Mouse (Mus musculus): ENCODE data around the gene Elob. TPM values are rescaled to one million over a fixed set of nuclear protein-coding genes. Genes with fewer than 3 reads are reported as not detected.
A peak's percentile ranks its signal among the peaks of the same experiment; 100 is the strongest.

Gene Elob
- polyA plus RNA-seq, 1 experiment from 2014 or later: 1,057 TPM

DNA sequence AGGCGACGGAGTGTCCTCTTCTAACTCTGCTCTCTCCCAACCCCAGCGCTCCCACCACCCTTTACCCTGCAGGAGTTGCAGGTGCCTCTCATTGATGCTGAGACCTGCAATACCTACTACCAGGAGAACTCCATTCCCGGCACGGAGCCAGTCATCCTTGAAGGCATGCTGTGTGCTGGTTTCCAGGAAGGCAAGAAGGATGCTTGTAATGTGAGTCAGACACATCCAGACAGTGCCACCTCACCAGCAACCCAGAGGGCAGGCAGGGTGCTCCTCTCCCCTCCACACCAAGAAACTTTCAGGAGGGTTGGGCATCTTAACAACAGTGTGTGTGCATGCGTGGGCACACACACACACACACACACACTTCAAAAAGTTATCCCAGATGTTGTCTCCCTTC lies 28.3 kb upstream of the Elob start:
- Histone ChIP-seq H3K4me3 (ENCODE audit: low read depth, low read length) (no peak overlapping the region), H3K9me3 (replicated peaks; ENCODE audit: control insufficient read depth, low read length) (no peaks in the 10 kb centered on the region), H3K36me3 (replicated peaks; ENCODE audit: control insufficient read depth, insufficient read depth, low read depth, low read length) (no peaks in the 10 kb centered on the region), H3K27ac (replicated peaks; ENCODE audit: low read depth, low read length) (no peak overlapping the region), H3K27me3 (ENCODE audit: control insufficient read depth, insufficient read depth, low read length) (no peaks in the 10 kb centered on the region), H3K4me1 (ENCODE audit: control insufficient read depth, insufficient read depth, low read length) (no peaks in the 10 kb centered on the region; the same call in 1 of the 2 replicates), H3K9ac (replicated peaks; ENCODE audit: low read length) (no peak overlapping the region), H3K4me2 (ENCODE audit: low read depth, low read length) (no peak overlapping the region)
- ATAC-seq (replicated peaks; ENCODE audit: insufficient number of reproducible peaks, low FRiP score, low TSS enrichment, low read depth) (no peak), DNase-seq (ENCODE audit: low spot score) (no peak)
- 80% methylated on average over 6 of the region's 6 CpGs for WGBS

DNA sequence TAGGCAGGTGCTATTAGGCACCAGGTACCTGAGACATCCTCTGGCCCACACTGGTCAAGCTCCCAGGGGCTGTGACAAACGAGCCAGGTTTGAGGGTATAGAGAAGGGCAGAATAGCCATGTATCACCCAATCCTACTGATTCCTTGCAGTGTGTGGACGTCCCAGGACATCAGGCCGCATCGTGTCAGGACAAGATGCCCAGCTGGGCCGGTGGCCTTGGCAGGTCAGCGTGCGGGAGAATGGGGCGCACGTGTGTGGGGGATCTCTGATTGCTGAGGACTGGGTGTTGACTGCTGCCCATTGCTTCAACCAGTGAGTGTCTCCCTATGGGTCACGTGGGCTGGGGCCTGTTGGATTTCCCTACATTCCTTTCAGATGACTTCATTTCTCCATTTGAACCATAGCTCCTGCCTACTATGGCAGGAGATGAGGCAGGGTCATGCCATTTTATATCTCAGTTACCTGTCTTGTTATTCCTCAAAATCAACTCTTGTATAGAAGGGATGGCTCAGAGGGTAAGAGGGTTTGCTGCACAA lies 25.4 kb upstream of the Elob start:
- Histone ChIP-seq H3K9me3 (replicated peaks; ENCODE audit: control insufficient read depth, low read length) (no peaks in the 10 kb centered on the region), H3K4me3 (ENCODE audit: low read depth, low read length) (no peak overlapping the region), H3K4me2 (ENCODE audit: low read depth, low read length) (no peak overlapping the region), H3K27ac (replicated peaks; ENCODE audit: low read depth, low read length) (no peak overlapping the region), H3K36me3 (replicated peaks; ENCODE audit: control insufficient read depth, insufficient read depth, low read depth, low read length) (no peaks in the 10 kb centered on the region), H3K9ac (replicated peaks; ENCODE audit: low read length) (no peak overlapping the region), H3K27me3 (ENCODE audit: control insufficient read depth, insufficient read depth, low read length) (no peaks in the 10 kb centered on the region), H3K4me1 (ENCODE audit: control insufficient read depth, insufficient read depth, low read length) (no peaks in the 10 kb centered on the region; the same call in 1 of the 2 replicates)
- no peak for ATAC-seq (replicated peaks; ENCODE audit: insufficient number of reproducible peaks, low FRiP score, low TSS enrichment, low read depth)
- 85% methylated on average over 10 of the region's 10 CpGs for WGBS
- no peak for DNase-seq (ENCODE audit: low spot score)

DNA sequence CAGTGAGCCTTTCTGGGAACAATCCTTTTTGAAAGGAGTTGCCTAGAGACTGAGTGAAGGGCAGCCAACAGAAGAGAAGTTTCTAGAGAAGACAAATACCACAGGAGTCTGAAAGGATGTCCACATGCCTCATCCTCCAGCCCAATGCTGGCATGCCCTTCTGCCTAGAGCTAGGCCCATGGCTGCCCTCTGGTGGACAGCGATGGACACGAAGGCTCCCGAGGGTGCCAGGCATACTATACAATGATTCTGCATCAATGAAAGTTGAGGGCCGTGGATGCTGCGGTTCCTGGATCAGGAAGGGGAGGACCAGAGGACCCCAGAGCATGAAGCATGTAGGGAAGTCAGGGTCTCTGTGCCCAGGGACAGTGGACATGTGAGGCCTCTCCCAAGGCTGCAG lies 24.4 kb upstream of the Elob start:
- Histone ChIP-seq H3K4me3 (ENCODE audit: low read depth, low read length) (no peak overlapping the region), H3K9me3 (replicated peaks; ENCODE audit: control insufficient read depth, low read length) (no peaks in the 10 kb centered on the region), H3K27ac (replicated peaks; ENCODE audit: low read depth, low read length) (no peak overlapping the region), H3K4me2 (ENCODE audit: low read depth, low read length) (no peak overlapping the region), H3K36me3 (replicated peaks; ENCODE audit: control insufficient read depth, insufficient read depth, low read depth, low read length) (no peaks in the 10 kb centered on the region), H3K4me1 (ENCODE audit: control insufficient read depth, insufficient read depth, low read length) (no peaks in the 10 kb centered on the region; the same call in 1 of the 2 replicates), H3K9ac (replicated peaks; ENCODE audit: low read length) (no peak overlapping the region), H3K27me3 (ENCODE audit: control insufficient read depth, insufficient read depth, low read length) (no peaks in the 10 kb centered on the region)
- WGBS: 30% methylated on average over 5 of the region's 5 CpGs
- DNase-seq (ENCODE audit: low spot score): peak; percentile 60
- ATAC-seq (replicated peaks; ENCODE audit: insufficient number of reproducible peaks, low FRiP score, low TSS enrichment, low read depth): no peak

DNA sequence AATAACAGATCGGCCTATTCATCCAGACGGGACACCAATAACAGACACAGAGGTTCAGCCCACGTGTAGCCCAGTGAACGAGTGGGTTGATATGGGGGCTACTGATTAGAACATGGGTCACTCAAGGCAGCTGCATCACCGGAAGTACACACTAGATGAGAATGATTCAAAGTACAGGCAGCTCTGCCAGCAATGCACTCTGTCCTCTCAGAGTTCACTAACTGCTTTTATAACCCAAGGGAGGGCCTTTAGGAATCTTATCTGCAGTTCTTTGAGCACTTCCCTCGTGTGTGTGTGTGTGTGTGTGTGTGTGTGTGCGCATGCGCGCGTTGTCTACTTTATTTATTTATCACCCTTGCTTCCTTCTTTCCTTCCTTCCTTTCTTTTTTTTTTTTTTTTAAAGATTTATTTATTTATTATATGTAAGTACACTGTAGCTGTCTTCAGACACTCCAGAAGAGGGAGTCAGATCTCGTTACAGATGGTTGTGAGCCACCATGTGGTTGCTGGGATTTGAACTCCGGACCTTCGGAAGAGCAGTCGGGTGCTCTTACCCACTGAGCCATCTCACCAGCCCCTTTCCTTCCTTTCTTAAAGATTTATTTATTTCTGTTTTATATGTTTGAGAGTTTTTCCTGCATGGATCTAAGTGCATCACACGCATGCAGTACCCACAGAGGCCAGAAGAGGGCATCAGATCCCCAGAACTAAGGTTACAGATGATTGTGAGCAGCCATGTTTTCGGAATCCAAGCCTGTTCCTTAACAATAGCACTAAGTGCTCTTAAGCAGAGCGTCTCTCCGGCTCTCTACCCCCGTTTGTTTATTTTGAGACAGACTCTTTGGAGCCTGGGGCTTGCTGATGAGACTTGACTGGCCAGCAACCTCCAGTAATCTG lies 22.2 kb upstream of the Elob start:
- Histone ChIP-seq H3K4me2 (ENCODE audit: low read depth, low read length) (no peak overlapping the region), H3K27ac (replicated peaks; ENCODE audit: low read depth, low read length) (no peak overlapping the region), H3K9me3 (replicated peaks; ENCODE audit: control insufficient read depth, low read length) (no peaks in the 10 kb centered on the region), H3K4me1 (ENCODE audit: control insufficient read depth, insufficient read depth, low read length) (no peaks in the 10 kb centered on the region; the same call in 1 of the 2 replicates), H3K4me3 (ENCODE audit: low read depth, low read length) (no peak overlapping the region), H3K9ac (replicated peaks; ENCODE audit: low read length) (no peak overlapping the region), H3K27me3 (ENCODE audit: control insufficient read depth, insufficient read depth, low read length) (no peaks in the 10 kb centered on the region), H3K36me3 (replicated peaks; ENCODE audit: control insufficient read depth, insufficient read depth, low read depth, low read length) (no peaks in the 10 kb centered on the region)
- ATAC-seq (replicated peaks; ENCODE audit: insufficient number of reproducible peaks, low FRiP score, low TSS enrichment, low read depth) (no peak), DNase-seq (ENCODE audit: low spot score) (peak; percentile 82)
- WGBS: 59% methylated on average over 18 of the region's 19 CpGs

DNA sequence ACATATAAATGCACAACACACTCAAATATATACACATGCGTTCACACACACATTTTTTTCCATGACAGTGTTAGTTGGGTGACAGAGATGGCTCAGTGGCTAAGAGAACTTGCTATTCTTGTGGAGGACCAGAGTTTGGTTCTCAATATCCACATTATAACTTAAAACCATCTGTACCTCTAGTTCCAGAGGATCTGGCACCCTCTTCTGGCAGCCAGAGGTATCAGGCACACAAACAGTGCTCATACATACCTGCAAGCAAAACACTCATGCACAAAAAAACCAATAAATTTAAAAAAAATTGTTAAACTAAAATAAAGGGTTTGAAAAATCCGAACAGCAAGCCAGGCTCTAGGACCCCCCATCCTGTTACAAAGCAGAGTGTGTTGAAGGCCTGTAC lies 21.1 kb upstream of the Elob start:
- H3K4me1 ChIP-seq (ENCODE audit: control insufficient read depth, insufficient read depth, low read length): no peaks in the 10 kb centered on the region; the same call in 1 of the 2 replicates
- H3K4me3 ChIP-seq (ENCODE audit: low read depth, low read length): no peak overlapping the region
- no peak overlapping the region for H3K27ac ChIP-seq (replicated peaks; ENCODE audit: low read depth, low read length)
- ATAC-seq (replicated peaks; ENCODE audit: insufficient number of reproducible peaks, low FRiP score, low TSS enrichment, low read depth) (no peak), DNase-seq (ENCODE audit: low spot score) (no peak)
- WGBS: 50% methylated on average over 2 of the region's 2 CpGs
- H3K4me2 ChIP-seq (ENCODE audit: low read depth, low read length): no peak overlapping the region
- H3K9ac ChIP-seq (replicated peaks; ENCODE audit: low read length): no peak overlapping the region
- no peaks in the 10 kb centered on the region for H3K9me3 ChIP-seq (replicated peaks; ENCODE audit: control insufficient read depth, low read length)
- H3K36me3 ChIP-seq (replicated peaks; ENCODE audit: control insufficient read depth, insufficient read depth, low read depth, low read length): no peaks in the 10 kb centered on the region
- no peaks in the 10 kb centered on the region for H3K27me3 ChIP-seq (ENCODE audit: control insufficient read depth, insufficient read depth, low read length)

DNA sequence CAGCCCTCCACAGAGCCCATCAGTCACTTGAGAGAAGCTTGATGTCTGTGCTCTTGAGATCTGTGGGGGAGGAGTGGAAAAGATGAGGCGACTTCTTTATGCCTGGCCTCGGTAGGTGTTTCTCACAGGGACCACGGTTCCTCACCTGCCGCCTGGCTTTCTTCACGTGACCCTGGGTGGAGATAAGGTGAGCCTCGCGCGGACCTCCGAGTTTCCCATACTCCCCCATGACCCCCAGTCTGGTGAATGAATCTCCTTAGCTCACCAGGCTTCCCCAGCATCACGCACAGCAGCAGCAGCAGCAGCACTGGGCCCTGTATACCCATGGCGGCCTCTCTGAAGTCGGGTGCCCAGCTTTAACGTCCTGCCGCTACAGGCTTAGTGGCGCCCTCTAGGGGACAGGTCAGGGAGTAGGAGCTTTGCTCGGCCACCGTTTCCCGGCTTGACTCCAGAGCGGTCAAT lies 14.9 kb upstream of the Elob start, which contains the start of the genes Prss32 and Prss41:
Gene Prss32, plus strand, starts transcription at position 44 of the 462 bp plus-strand sequence.
Gene Prss41, minus strand, starts transcription at position 361 of the 462 bp plus-strand sequence.
- WGBS: 14% methylated on average over 19 of the region's 19 CpGs
- ATAC-seq (replicated peaks; ENCODE audit: insufficient number of reproducible peaks, low FRiP score, low TSS enrichment, low read depth) (0 out of 2 replicates have a peak, but pooled peaks have one; percentile 42), DNase-seq (ENCODE audit: low spot score) (peak; percentile 72)
- Histone ChIP-seq H3K9ac (replicated peaks; ENCODE audit: low read length) (no peak within 1 kb of the TSS), H3K27me3 (ENCODE audit: control insufficient read depth, insufficient read depth, low read length) (peaks cover 2% of the 10 kb centered on the region; the same call in 1 of the 2 replicates), H3K4me1 (ENCODE audit: control insufficient read depth, insufficient read depth, low read length) (no peaks in the 10 kb centered on the region), H3K9me3 (replicated peaks; ENCODE audit: control insufficient read depth, low read length) (no peaks in the 10 kb centered on the region), H3K4me2 (ENCODE audit: low read depth, low read length) (peak within 1 kb of the TSS; percentile 40), H3K4me3 (ENCODE audit: low read depth, low read length) (0 out of 2 replicates have a peak within 1 kb of the TSS, but pooled peaks have one; percentile 6), H3K27ac (replicated peaks; ENCODE audit: low read depth, low read length) (no peak within 1 kb of the TSS), H3K36me3 (replicated peaks; ENCODE audit: control insufficient read depth, insufficient read depth, low read depth, low read length) (no peaks in the 10 kb centered on the region)

DNA sequence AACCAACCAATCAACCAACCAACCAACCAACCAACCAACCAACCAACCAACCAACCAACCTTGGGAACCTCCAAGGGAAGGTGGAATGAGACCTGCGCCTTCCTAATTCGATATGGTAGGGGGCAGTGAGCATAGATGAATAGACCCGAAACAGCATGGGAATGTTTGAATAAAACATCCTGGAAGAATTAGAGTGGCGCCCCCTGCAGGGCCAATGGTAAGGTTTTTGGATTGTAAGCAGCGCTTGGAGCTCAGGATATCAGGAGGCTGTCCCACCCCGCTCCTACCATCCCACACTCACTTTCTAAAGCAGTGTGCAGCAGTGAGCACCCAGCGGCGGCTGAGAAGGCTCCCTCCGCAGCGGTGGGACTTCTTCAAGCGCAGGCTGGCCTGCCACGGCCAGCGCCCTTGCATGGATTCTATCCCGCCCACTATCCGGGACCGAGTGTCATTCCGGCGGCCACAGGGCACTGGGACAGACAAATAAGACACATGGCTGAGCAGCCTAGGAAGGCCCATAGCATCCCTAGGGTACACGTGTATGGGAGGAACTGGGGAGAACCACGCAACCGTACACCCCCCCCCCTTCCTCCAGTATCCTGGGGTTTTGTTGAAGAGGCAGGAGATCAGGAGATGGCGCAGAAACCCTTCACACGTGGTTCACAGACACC lies 14.3 kb upstream of the Elob start:
- Histone ChIP-seq H3K9ac (replicated peaks; ENCODE audit: low read length) (no peak overlapping the region), H3K4me2 (ENCODE audit: low read depth, low read length) (no peak overlapping the region; the same call in 1 of the 2 replicates), H3K27me3 (ENCODE audit: control insufficient read depth, insufficient read depth, low read length) (peaks cover 2% of the 10 kb centered on the region; the same call in 1 of the 2 replicates), H3K9me3 (replicated peaks; ENCODE audit: control insufficient read depth, low read length) (no peaks in the 10 kb centered on the region), H3K36me3 (replicated peaks; ENCODE audit: control insufficient read depth, insufficient read depth, low read depth, low read length) (no peaks in the 10 kb centered on the region), H3K4me1 (ENCODE audit: control insufficient read depth, insufficient read depth, low read length) (no peaks in the 10 kb centered on the region), H3K27ac (replicated peaks; ENCODE audit: low read depth, low read length) (no peak overlapping the region), H3K4me3 (ENCODE audit: low read depth, low read length) (0 out of 2 replicates have a peak overlapping the region, but pooled peaks have one; percentile 6)
- ATAC-seq (replicated peaks; ENCODE audit: insufficient number of reproducible peaks, low FRiP score, low TSS enrichment, low read depth): 0 out of 2 replicates have a peak, but pooled peaks have one; percentile 25
- no peak for DNase-seq (ENCODE audit: low spot score)
- 33% methylated on average over 23 of the region's 23 CpGs for WGBS
